Mouse (Mus musculus) bone marrow, adult 2 months (tissue): ENCODE results near the gene Itprid1.

Source experiments
- CTCF ChIP-seq: fragments of 200-500 bp; IDR thresholded peaks from 2 replicates; pipeline ENCODE4 v1.5.1; 2011; ENCODE audit warnings: low read length, control low read depth; ENCODE audit not compliant: control insufficient read depth, insufficient read depth
- POLR2A ChIP-seq: fragments of 200-500 bp; IDR thresholded peaks from 2 replicates; pipeline ENCODE4 v1.6.1; 2011; ENCODE audit warnings: low read depth, mild to moderate bottlenecking, control low read depth, low read length, borderline replicate concordance; ENCODE audit not compliant: control insufficient read depth

- TF ChIP-seq CTCF: no peak
- TF ChIP-seq POLR2A: no peak
These were observed 143.1 kb downstream of the Itprid1 start for GRCm38 (mm10) chr6:55979766-55980165.
